ENCODE assay signal across 14 mouse cellular contexts in genomic region chr6:65310840-65311620, GRCm38 (mm10).
DNase-seq lines count a peak whose midpoint lies in the region; ATAC-seq and TF ChIP-seq lines count a peak whose summit lies in the region.
"Had no signal": no experiment of that assay in that cellular context is flagged by ENCODE, and none has a peak within 500 bp of the region (broad histone marks: within the 10 kb centered on the region; RNA-seq: fewer than 3 reads in every experiment).

No protein-coding gene starts in this region.

- H3K27ac ChIP-seq in forebrain, embryonic 14.5 days (ENCODE audit: low read depth, low read length): peak overlapping the region; percentile 70
- no peak overlapping the region for H3K27ac ChIP-seq in hindbrain, postnatal 0 days
- H3K27ac ChIP-seq in neural tube, embryonic 11.5 days (ENCODE audit: low read depth, low read length): peak overlapping the region; percentile 56; the same call in 1 of the 2 replicates
- H3K27ac ChIP-seq: embryonic facial prominence, embryonic 13.5 days; lung, embryonic 15.5 days had no signal

- peak overlapping the region; percentile 18; the same call in 1 of the 2 replicates for H3K4me2 ChIP-seq in forebrain, embryonic 14.5 days (ENCODE audit: low read length)
- no peak overlapping the region for H3K4me2 ChIP-seq in hindbrain, postnatal 0 days (ENCODE audit: low read depth, low read length)
- no peak overlapping the region for H3K4me2 ChIP-seq in neural tube, embryonic 11.5 days (ENCODE audit: low read depth)
- H3K4me2 ChIP-seq: embryonic facial prominence, embryonic 13.5 days; lung, embryonic 15.5 days had no signal

- H3K4me3 ChIP-seq in forebrain, embryonic 14.5 days (ENCODE audit: low read depth, low read length): no peak overlapping the region
- H3K4me3 ChIP-seq in hindbrain, postnatal 0 days (ENCODE audit: low read length): no peak overlapping the region
- no peak overlapping the region for H3K4me3 ChIP-seq in neural tube, embryonic 11.5 days (ENCODE audit: low read depth, low read length)
- H3K4me3 ChIP-seq: embryonic facial prominence, embryonic 13.5 days; lung, embryonic 15.5 days had no signal

- no peaks in the 10 kb centered on the region for H3K36me3 ChIP-seq in forebrain, embryonic 14.5 days (ENCODE audit: control insufficient read depth, insufficient read depth, low read length)
- no peaks in the 10 kb centered on the region for H3K36me3 ChIP-seq in hindbrain, postnatal 0 days (ENCODE audit: insufficient read depth, low read length)
- H3K36me3 ChIP-seq in neural tube, embryonic 11.5 days (ENCODE audit: control insufficient read depth, insufficient read depth, low read length): no peaks in the 10 kb centered on the region
- H3K36me3 ChIP-seq: embryonic facial prominence, embryonic 13.5 days; lung, embryonic 15.5 days had no signal

- H3K9ac ChIP-seq in forebrain, embryonic 14.5 days (ENCODE audit: low read length): peak overlapping the region; percentile 48; the same call in 1 of the 2 replicates
- no peak overlapping the region for H3K9ac ChIP-seq in hindbrain, postnatal 0 days (replicated peaks; ENCODE audit: low read length)
- no peak overlapping the region for H3K9ac ChIP-seq in neural tube, embryonic 11.5 days (ENCODE audit: low read length)
- H3K9ac ChIP-seq: embryonic facial prominence, embryonic 13.5 days; lung, embryonic 15.5 days had no signal

- no peaks in the 10 kb centered on the region for H3K9me3 ChIP-seq in forebrain, embryonic 14.5 days (replicated peaks; ENCODE audit: control insufficient read depth, low read length)
- no peaks in the 10 kb centered on the region for H3K9me3 ChIP-seq in hindbrain, postnatal 0 days (ENCODE audit: low read length)
- no peaks in the 10 kb centered on the region for H3K9me3 ChIP-seq in neural tube, embryonic 11.5 days (ENCODE audit: control insufficient read depth, low read length)
- H3K9me3 ChIP-seq: embryonic facial prominence, embryonic 13.5 days; lung, embryonic 15.5 days had no signal

- H3K27me3 ChIP-seq in forebrain, embryonic 14.5 days (replicated peaks; ENCODE audit: control insufficient read depth, insufficient read depth, low read length): no peaks in the 10 kb centered on the region
- H3K27me3 ChIP-seq in hindbrain, postnatal 0 days (ENCODE audit: insufficient read depth, low read length): no peaks in the 10 kb centered on the region
- H3K27me3 ChIP-seq in neural tube, embryonic 11.5 days (ENCODE audit: control insufficient read depth, insufficient read depth, low read length): no peaks in the 10 kb centered on the region
- H3K27me3 ChIP-seq: embryonic facial prominence, embryonic 13.5 days; lung, embryonic 15.5 days had no signal

- H3K4me1 ChIP-seq in forebrain, embryonic 14.5 days (ENCODE audit: control insufficient read depth, insufficient read depth, low read length): no peaks in the 10 kb centered on the region; the same call in 1 of the 2 replicates
- 0 out of 2 replicates have a peak, but pooled peaks cover 3% of the 10 kb centered on the region for H3K4me1 ChIP-seq in hindbrain, postnatal 0 days (ENCODE audit: insufficient read depth, low read length)
- peaks cover 3% of the 10 kb centered on the region; the same call in 1 of the 2 replicates for H3K4me1 ChIP-seq in neural tube, embryonic 11.5 days (ENCODE audit: control insufficient read depth, insufficient read depth, low read length)
- H3K4me1 ChIP-seq: embryonic facial prominence, embryonic 13.5 days; lung, embryonic 15.5 days had no signal

- no peak for TF ChIP-seq CTCF in hindbrain, postnatal 0 days (IDR thresholded peaks at IDR 0.05; ENCODE audit: low read depth)

- peak; percentile 76 for ATAC-seq in forebrain, embryonic 14.5 days
- ATAC-seq in hindbrain, postnatal 0 days: no peak
- ATAC-seq in neural tube, embryonic 11.5 days (ENCODE audit: insufficient read depth, low FRiP score, low TSS enrichment): peak; percentile 73
- no peak for ATAC-seq in megakaryocyte progenitor cell, adult 5-6 weeks (replicated peaks; ENCODE audit: poor library complexity)

- peak; percentile 43 for DNase-seq in embryo, embryonic 10 days (ENCODE audit: low spot score)
- peak; percentile 65 for DNase-seq in forebrain, embryonic 14.5 days (ENCODE audit: low spot score)
- DNase-seq in hindbrain, postnatal 0 days (ENCODE audit: low spot score): peak; percentile 12
- DNase-seq in neural tube, embryonic 11.5 days (ENCODE audit: low spot score): peak; percentile 51
- DNase-seq in adrenal gland, postnatal 14 days: no peak
- DNase-seq in ovary, postnatal 36 days (ENCODE audit: low spot score): no peak
- DNase-seq in spleen, postnatal 10 days (ENCODE audit: low spot score in 2 of 2): no peak
- DNase-seq: adrenal gland, postnatal 25 days; cerebellum, adult 11 months; kidney, adult 18-20 months; liver had no signal

- 7% methylated on average over 11 of the region's 11 CpGs for WGBS in forebrain, embryonic 14.5 days
- 17% methylated on average over 11 of the region's 11 CpGs for WGBS in hindbrain, postnatal 0 days
- WGBS in neural tube, embryonic 11.5 days: 44% methylated on average over 11 of the region's 11 CpGs

Comparison
In these comparisons a context has a peak if more than half of its experiments do, and no peak if none do; other contexts are left out.
1. DNase-seq: peak in embryo, embryonic 10 days (single experiment), forebrain, embryonic 14.5 days (single experiment), hindbrain, postnatal 0 days (single experiment) and neural tube, embryonic 11.5 days (single experiment); none in adrenal gland, postnatal 14 days (single experiment), ovary, postnatal 36 days (single experiment) and spleen, postnatal 10 days (0 of 2).
2. ATAC-seq: peak in forebrain, embryonic 14.5 days (single experiment) and neural tube, embryonic 11.5 days (single experiment); none in hindbrain, postnatal 0 days (single experiment) and megakaryocyte progenitor cell, adult 5-6 weeks (single experiment).